Mouse (Mus musculus): ENCODE measurements at regions not wholly inside any gene's neighbourhood (a gene's known extent, or its start where the extent isn't known, plus 50 kb on each side); places are given as distances from the start of the nearest gene placed in this dataset.

DNA sequence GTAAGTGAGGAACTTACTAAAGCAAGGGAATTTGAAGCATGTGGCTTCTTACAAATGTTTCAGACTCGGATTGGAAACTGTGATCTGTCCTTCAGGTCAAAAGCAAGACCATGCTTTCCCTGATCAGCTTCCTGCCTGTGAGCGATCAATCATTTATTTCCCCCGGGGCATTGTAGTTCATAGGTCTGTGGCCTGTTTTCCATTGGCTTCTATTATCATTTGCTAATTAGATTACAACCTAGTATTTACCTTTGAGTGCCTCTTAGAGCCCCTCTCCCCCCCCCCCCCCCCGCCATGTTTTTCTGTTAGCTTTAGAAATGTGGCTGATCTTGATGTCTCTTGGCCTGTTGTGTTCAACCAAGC is 634.1 kb downstream of the Epha4 start:
- DNase-seq (ENCODE audit: low read depth, low spot score): no peak

- DNase-seq (ENCODE audit: low read depth, low spot score): no peak
Observed at GRCm38 (mm10) chr1:76896152-76896864, 618.6 kb downstream of the Epha4 start.

DNA sequence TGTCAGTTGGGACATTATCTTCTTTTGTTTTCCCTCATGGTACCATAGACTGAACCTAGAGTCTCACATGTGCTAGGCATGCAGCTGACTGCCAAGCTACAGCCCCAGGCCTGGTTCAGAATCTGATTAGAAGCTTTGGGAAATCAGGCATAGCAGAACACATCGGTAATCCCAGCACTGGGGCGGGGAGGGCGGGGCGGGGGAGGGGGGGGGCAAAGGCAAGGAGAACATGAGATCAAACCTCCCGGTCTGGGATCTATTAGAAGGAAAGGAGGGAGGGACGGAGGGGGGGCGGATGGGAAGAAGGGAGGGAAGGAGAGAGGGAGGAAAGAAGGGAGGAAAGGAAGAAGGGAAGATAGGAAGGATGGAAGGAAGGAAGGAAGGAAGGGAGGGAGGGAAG is 617.5 kb downstream of the Epha4 start:
- DNase-seq (ENCODE audit: low read depth, low spot score): no peak

DNA sequence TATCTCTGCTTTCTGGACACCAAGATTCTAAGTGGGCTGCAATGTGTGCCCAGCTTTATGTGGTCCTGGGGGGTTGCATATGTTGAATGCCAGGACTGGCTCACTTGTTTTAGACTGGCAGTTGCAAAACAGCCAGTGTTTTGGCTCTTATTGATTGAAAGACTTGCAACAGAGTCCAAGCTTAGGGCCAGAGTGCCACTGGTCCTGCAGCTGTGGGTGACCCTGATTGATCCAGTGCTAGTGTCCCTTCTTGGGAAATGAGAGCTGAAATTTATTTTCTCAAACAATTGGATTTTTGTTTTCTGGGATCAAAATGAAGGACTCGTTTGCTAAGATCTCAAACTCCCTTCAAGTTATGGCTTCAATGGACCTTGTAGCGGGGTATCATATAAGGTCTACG is 603.4 kb downstream of the Epha4 start:
- no peak for DNase-seq (ENCODE audit: low read depth, low spot score)

DNA sequence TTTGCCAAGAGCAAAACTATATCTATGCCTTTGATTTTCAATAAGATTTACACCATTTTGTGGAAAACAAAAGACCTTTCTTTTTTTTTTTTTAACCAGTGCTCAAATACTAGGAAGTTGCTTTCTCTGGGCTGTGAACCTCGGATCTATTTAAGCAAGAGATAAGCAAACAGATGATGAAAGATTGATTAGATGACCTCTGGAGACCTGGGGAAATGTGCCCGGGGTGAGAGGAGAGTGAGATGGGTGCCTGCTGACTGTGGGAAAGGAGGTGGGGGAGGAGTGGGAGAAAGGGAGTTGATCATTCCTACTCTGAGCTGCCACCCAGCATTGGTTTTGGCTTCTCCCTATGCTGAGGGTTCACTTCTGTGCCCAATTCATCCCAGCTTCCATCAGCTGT is 595.3 kb downstream of the Epha4 start:
- DNase-seq (ENCODE audit: low read depth, low spot score): no peak

DNA sequence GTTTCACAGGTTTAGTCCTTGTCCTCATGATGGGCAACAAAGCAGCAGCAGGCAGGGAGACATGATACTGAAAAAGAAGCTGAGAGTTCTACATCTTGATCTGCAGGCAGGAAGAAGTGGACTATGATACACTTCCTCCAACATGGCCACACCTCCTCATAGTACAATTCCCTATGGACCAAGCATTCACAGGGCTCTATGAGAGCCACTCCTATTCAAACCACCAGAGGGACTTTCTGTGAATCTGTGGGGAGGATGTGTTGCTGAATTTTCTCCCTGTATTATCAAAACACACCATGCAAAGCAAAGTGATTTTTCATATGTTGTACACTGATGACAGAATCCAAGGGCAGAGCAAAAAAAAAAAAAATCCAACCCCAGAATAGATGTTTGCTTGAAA is 594.3 kb downstream of the Epha4 start:
- no peak for DNase-seq (ENCODE audit: low read depth, low spot score)

DNA sequence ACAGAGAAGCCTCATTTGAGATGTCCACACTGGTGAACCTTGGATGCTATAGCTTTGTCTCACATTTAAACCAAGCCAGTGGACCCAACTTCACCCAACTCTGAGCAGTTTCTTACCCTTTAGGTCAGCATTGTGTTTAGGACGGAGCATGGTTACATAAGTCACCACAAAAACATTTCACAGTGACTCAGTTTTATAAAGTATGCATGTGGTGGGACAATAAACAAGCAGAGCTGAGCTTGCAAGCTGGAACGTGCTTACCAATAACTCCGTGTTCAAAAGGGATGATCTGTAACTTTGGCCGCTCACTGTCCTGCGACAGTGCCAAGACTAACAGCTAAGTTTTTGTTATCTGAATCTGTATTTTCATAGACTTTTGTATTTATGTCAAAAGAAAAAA is 587.8 kb downstream of the Epha4 start:
- no peak for DNase-seq (ENCODE audit: low read depth, low spot score)

DNA sequence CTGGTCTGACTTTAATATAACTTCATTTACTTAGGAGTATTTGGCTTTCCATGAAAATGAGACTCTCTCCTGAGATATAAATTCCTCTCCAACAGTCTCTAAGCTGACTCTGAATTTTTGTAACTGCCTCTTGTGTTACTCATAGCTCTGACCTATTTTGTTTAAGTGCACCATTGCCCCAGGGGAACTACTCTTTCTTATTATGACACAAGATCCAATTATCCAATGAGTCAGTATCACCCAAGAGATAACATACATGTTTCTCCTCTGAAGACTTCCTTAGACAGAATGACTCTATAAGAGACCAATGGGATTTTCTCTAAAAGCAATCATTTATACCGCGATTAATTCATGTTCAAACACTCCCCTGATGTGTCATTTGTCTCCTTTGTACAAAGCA is 586.9 kb downstream of the Epha4 start:
- DNase-seq (ENCODE audit: low read depth, low spot score): no peak

- no peak for DNase-seq (ENCODE audit: low read depth, low spot score)
Observed at GRCm38 (mm10) chr1:76933460-76933859, 581.4 kb downstream of the Epha4 start.

GRCm38 (mm10) chr1:76942730-76943129 is 572.2 kb downstream of the Epha4 start:
- no peak for DNase-seq (ENCODE audit: low read depth, low spot score)

DNA sequence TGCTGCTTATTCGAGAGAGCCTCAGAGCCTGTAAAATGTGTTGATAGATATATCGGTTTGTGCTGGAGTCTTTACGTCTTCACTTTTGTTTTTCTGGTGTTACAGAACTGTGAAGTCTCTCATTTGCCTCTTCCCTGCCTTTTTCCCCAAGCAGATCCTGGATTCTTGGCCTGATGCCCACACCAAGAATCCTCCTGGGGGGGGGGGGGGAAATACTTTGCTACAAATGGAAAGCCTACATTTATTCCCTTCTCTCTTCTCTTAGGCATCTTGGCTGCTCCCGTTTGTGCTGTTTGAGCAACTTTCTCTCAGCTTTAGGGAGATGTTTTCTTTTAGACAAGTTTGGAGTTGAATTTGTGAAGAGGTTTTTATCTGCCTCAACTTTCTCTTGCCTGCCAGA is 570.8 kb downstream of the Epha4 start:
- no peak for DNase-seq (ENCODE audit: low read depth, low spot score)

GRCm38 (mm10) chr1:76955031-76955430 is 559.9 kb downstream of the Epha4 start:
- DNase-seq (ENCODE audit: low read depth, low spot score): no peak

GRCm38 (mm10) chr1:76957411-76957810 is 557.5 kb downstream of the Epha4 start:
- DNase-seq (ENCODE audit: low read depth, low spot score): no peak

DNA sequence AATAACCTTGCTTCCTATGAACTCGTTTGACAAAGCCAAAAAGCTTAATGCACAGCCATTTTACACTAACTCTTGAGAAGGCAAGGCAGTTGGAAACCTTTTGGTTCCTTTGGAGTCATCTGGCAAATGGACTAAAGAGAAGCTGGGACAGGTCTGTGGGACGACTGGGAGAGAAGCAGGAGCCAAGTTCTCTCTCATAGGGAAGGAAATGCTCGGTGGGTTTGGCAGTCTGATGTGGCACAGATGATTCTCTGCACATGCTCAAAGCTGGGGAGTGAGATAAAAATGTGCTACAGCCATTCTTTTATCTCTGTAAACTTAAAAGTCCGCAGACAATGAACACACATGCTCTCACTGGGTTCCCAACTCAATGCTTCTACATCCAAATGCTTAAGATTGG is 556.2 kb downstream of the Epha4 start:
- no peak for DNase-seq (ENCODE audit: low read depth, low spot score)

GRCm38 (mm10) chr1:76972454-76972853 is 542.4 kb downstream of the Epha4 start:
- no peak for DNase-seq (ENCODE audit: low read depth, low spot score)

DNA sequence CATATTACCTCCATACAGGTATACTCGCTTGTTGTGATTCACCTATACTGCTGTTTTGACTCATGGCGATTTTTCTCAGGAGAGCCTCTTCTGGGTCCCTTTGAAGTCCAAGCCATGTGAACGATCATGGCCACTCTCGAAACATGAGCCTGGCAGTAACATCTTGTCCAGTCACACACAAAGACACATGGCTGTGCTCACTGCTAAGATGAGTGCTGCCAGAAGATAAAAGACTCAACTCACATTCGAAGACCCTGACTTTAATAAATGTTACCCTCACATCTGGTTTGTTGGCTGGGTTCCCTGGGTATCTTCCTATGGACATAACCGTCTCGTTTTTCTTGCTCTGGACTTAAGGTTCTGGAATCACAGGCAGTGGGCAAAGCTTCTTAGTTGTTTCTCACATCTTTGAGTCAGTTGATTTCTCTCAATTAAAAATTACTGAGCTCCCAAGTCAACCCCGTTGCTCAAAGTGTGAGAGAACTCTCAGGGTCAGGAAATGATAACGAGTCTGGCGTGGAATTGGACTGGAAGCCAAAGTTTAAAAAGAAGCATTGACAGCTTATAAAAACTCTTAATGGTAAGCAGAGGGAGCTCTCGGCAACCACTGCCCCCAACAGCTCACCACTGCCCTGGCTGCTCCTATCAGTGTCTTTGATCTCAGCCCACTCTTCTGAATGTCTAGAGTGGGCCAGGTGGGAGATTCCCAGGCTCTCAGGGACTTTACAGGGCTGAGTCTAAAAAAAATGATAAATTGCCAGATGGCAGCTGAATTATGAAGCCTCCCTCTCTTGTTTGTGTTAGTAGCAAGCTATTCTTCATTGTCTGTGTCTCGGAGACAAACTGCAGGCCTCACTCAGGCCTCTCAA is 539.6 kb downstream of the Epha4 start:
- no peak for DNase-seq (ENCODE audit: low read depth, low spot score)

GRCm38 (mm10) chr1:76980498-76981152 is 534.3 kb downstream of the Epha4 start:
- no peak for DNase-seq (ENCODE audit: low read depth, low spot score)

- DNase-seq (ENCODE audit: low read depth, low spot score): no peak
Observed at GRCm38 (mm10) chr1:76993776-76994175, 521.1 kb downstream of the Epha4 start.

DNA sequence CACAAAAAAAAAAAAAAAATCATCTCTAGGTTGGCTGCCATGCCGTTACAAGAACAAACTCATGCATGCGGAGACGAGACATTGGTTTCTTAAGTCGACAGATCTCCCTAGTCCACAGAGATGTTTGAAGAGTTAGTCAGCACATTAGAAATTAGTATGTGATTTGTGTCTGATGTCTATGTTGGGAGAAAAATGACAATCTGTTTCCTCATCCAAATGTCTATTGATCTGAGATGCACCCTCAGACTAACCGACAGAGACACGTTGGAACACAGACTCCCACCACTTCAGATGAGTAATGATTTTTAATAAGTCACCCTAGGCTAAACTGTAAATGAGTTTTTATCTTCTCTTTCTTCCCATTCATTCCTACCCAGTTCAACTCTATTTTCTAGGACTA is 506.9 kb downstream of the Epha4 start:
- no peak for DNase-seq (ENCODE audit: low read depth, low spot score)

DNA sequence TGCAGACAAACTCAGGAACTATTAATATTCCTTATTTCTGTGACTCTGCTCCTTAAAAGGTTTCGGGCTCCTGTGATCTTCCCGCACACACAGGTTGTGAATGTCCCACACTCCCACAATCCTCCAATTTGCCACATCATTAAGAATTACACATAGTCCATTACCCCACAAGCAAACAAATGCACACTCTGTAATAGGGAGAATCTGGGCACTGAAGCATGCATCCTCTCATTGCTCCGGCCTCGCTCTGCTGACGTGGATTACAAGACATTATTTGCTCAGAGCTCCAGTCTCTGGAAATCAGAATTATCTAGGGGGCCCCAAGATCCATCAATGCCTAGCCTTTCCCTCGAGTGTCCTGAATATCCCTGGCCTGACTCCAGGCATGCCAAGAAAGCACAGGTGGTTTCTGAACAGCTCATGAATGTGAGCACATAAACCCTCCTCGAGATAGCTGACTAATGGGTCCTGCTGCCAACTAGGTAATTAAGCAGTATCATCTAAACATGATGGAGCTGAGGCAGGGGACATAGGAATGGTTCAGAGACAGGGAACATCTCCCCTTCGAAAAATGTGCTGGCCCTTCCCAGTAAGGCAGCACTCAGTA is 504.2 kb downstream of the Epha4 start:
- DNase-seq (ENCODE audit: low read depth, low spot score): no peak

DNA sequence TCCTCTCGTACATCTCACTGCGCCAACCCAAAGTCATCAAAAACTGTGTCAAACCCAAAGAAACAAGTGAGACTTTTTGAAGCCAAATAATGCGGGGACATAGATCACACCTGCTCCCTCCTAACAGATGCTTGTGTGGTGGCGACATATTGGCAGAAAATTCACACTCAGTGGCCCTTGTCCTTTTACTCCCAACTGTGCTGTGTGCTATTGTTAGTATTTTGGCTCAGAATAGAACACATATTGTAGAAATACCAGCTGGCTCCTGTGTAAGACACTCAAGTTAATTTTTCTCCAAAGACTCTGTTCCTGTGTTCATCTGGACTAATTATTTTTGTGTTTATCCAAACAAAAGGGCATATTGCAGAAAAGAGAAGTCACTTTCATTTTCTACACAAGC is 487.2 kb downstream of the Epha4 start:
- no peak for DNase-seq (ENCODE audit: low read depth, low spot score)

DNA sequence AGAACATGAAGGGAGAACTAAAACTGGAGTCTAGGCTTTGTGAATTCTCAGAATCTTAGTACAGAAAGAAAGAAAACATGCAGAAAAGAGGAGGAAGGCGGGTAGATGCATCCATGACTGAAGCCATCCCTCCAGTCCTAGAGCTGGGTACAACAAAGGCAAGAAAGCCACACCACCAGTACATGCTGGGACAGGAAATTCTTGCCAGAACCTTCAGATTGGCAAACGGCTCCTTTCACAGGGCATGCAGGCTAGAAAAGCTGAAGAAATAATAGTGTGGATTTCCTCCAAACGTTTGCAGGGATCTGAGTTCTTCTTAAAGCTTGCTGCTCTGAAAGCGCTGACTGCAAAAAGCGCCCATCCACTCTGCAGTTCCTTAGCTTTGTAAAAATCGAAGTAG is 486.7 kb downstream of the Epha4 start:
- no peak for DNase-seq (ENCODE audit: low read depth, low spot score)
